Mouse (Mus musculus): ENCODE results near the gene Erc2. TPM values are rescaled to one million over a fixed set of nuclear protein-coding genes. Genes with fewer than 3 reads are reported as not detected.

The Erc2 gene
- total and polyA plus RNA-seq, 2 experiments from 2014 or later = 94.0 to 119 TPM

DNA sequence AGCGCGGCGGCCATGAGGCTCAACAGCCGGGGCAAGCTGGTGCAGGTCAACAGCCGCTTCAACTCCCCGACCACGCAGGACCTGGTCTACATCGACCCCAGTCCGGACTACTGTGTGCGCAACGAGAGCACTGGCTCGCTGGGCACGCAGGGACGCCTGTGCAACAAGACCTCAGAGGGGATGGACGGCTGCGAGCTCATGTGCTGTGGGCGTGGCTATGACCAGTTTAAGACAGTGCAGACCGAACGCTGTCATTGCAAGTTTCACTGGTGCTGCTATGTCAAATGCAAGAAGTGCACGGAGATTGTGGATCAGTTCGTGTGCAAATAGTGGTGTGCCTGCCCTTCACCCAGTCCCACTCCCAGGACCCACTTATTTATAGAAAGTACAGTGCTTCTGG is 900.4 kb downstream of the Erc2 start:
- no peak overlapping the region for H3K4me3 ChIP-seq (ENCODE audit: low read depth, low read length)
- H3K27me3 ChIP-seq (ENCODE audit: insufficient read depth, low read length) = no peaks in the 10 kb centered on the region; the same call in 1 of the 2 replicates
- H3K9ac ChIP-seq (replicated peaks; ENCODE audit: low read length, poor library complexity, severe bottlenecking) = no peak overlapping the region
- TF ChIP-seq CTCF (IDR thresholded peaks at IDR 0.05) = no peak
- H3K9me3 ChIP-seq (ENCODE audit: low read length) = no peaks in the 10 kb centered on the region
- no peak for DNase-seq (ENCODE audit: low spot score)
- no peaks in the 10 kb centered on the region for H3K4me1 ChIP-seq (ENCODE audit: insufficient read depth, low read length)
- H3K36me3 ChIP-seq (ENCODE audit: insufficient read depth, low read length) = no peaks in the 10 kb centered on the region
- WGBS = 82% methylated on average over 21 of the region's 21 CpGs
- no peak overlapping the region for H3K27ac ChIP-seq (ENCODE audit: low read depth, low read length)
- ATAC-seq (ENCODE audit: low FRiP score) = no peak
- H3K4me2 ChIP-seq (ENCODE audit: low read depth, low read length, poor library complexity, severe bottlenecking) = no peak overlapping the region

DNA sequence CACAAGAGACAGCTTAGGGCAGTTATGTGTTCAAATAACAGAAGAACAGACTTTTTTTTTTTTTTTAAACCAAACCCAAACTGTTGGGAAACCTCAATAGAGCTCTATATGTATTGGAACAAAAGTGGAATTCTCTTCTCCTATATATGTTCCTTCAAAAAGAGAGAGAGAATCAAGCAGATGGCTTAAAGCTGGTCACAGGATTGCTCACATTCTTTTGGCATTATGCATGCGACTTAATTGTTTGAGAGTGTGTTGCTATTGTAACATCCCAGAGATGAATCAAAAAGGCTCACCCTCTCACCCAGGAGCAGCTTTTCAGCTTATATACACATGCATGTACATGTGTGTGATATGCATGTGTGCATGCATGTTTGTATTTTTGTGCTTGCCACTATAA is 903.3 kb downstream of the Erc2 start:
- ATAC-seq (ENCODE audit: low FRiP score) (no peak), DNase-seq (ENCODE audit: low spot score) (no peak)
- no peaks in the 10 kb centered on the region for H3K27me3 ChIP-seq (ENCODE audit: insufficient read depth, low read length)
- no peak overlapping the region for H3K4me3 ChIP-seq (ENCODE audit: low read depth, low read length)
- H3K27ac ChIP-seq (ENCODE audit: low read depth, low read length) = no peak overlapping the region
- no peaks in the 10 kb centered on the region for H3K4me1 ChIP-seq (ENCODE audit: insufficient read depth, low read length)
- no peak for TF ChIP-seq CTCF (IDR thresholded peaks at IDR 0.05)
- no peak overlapping the region for H3K4me2 ChIP-seq (ENCODE audit: low read depth, low read length, poor library complexity, severe bottlenecking)
- 55% methylated on average over 1 of the region's 1 CpGs for WGBS
- H3K36me3 ChIP-seq (ENCODE audit: insufficient read depth, low read length) = no peaks in the 10 kb centered on the region
- no peaks in the 10 kb centered on the region for H3K9me3 ChIP-seq (ENCODE audit: low read length)
- H3K9ac ChIP-seq (replicated peaks; ENCODE audit: low read length, poor library complexity, severe bottlenecking) = no peak overlapping the region

Other genes starting within 250 kb of the Erc2 start
- gene Fam208a, start 193.6 kb upstream of the Erc2 start, total RNA-seq (2014; rRNA removed) = 32.9 and 45.7 TPM in 2 replicates
- gene Fam208a, start 193.6 kb upstream of the Erc2 start, polyA plus RNA-seq (2015; fragmentation: Nextera tagmentation; extraction: Ambion mirVana) = 7.0 and 10.0 TPM in 2 replicates
- 3.6 and 6.3 TPM in 2 replicates for gene Ccdc66, start 114.0 kb upstream of the Erc2 start, total RNA-seq (2014; rRNA removed)
- 6.1 TPM in 2 replicates for gene Ccdc66, start 114.0 kb upstream of the Erc2 start, polyA plus RNA-seq (2015; fragmentation: Nextera tagmentation; extraction: Ambion mirVana)

All from midbrain, postnatal 0 days (tissue).